Mouse (Mus musculus) forebrain, embryonic 12.5 days (tissue): ENCODE results near the gene Lima1. TPM values are rescaled to one million over a fixed set of nuclear protein-coding genes. Genes with fewer than 3 reads are reported as not detected.
"Not testable (repeated sequence)": the region's sequence is repeated elsewhere in the genome, so short reads cannot be mapped to it uniquely, and the experiment has no call there.

Experiments
- ATAC-seq: fragments of 200-750 bp; cut with Nextera tagmentation; 2 replicates; pipeline ENCODE4 v1.8.0; 2017; ENCODE audit warnings: moderate TSS enrichment; ENCODE audit not compliant: low FRiP score
- H3K27ac ChIP-seq: fragments of 300-500 bp; sonication (generic); 2 replicates; pipeline ENCODE4 v1.5.1; 2016; ENCODE audit warnings: mild to moderate bottlenecking
- H3K27me3 ChIP-seq: fragments of 300-500 bp; sonication (generic); 2 replicates; pipeline ENCODE4 v1.6.1; 2016; ENCODE audit warnings: mild to moderate bottlenecking
- H3K36me3 ChIP-seq: fragments of 300-500 bp; sonication (generic); replicated peaks from 2 replicates; pipeline ENCODE4 v1.6.1; 2016; ENCODE audit warnings: mild to moderate bottlenecking
- H3K4me1 ChIP-seq: fragments of 300-500 bp; sonication (generic); 2 replicates; pipeline ENCODE4 v1.6.1; 2016
- H3K4me2 ChIP-seq: fragments of 300-500 bp; sonication (generic); 2 replicates; pipeline ENCODE4 v1.6.1; 2016; ENCODE audit warnings: mild to moderate bottlenecking, moderate library complexity
- H3K4me3 ChIP-seq: fragments of 300-500 bp; sonication (generic); replicated peaks from 2 replicates; pipeline ENCODE4 v1.5.1; 2016; ENCODE audit warnings: mild to moderate bottlenecking
- H3K9ac ChIP-seq: fragments of 300-500 bp; sonication (generic); 2 replicates; pipeline ENCODE4 v1.6.1; 2016; ENCODE audit warnings: mild to moderate bottlenecking
- H3K9me3 ChIP-seq: fragments of 300-500 bp; sonication (generic); 2 replicates; pipeline ENCODE4 v1.6.1; 2016
- WGBS: fragments of 180-500 bp; shearing (Covaris S2); methylation state at CpG from one replicate; pipeline ENCODE4 v1.1.7; 2016; 5-methylcytosine and 5-hydroxymethylcytosine counted together
- polyA plus RNA-seq: library from polyadenylated mRNA; unstranded; fragments of >200 nt; fragmentation: Nextera tagmentation; extraction: Ambion mirVana; gene quantifications from 2 replicates; pipeline ENCODE4 v1.2.1, GENCODE M21; 2016

Gene Lima1
- polyA plus RNA-seq, 1 experiment from 2014 or later, result 41.0 TPM

- Histone ChIP-seq H3K36me3 (no peaks in the 10 kb centered on the region), H3K27me3 (no peaks in the 10 kb centered on the region), H3K27ac (no peak overlapping the region), H3K4me1 (peaks cover 17% of the 10 kb centered on the region), H3K9ac (no peak overlapping the region), H3K4me2 (no peak overlapping the region), H3K4me3 (no peak overlapping the region), H3K9me3 (no peaks in the 10 kb centered on the region)
- no peak for ATAC-seq
- 85% methylated on average over 3 of the region's 3 CpGs for WGBS
Measured at GRCm38 (mm10) chr15:99825211-99825610, 50.0 kb downstream of the Lima1 start.

- no peaks in the 10 kb centered on the region for H3K36me3 ChIP-seq
- H3K4me3 ChIP-seq, result no peak overlapping the region
- H3K4me1 ChIP-seq, result peaks cover 34% of the 10 kb centered on the region
- H3K4me2 ChIP-seq, result no peak overlapping the region
- ATAC-seq, result no peak
- WGBS, result 73% methylated on average over 8 of the region's 8 CpGs
- H3K9me3 ChIP-seq, result no peaks in the 10 kb centered on the region
- H3K9ac ChIP-seq, result no peak overlapping the region
- no peak overlapping the region for H3K27ac ChIP-seq
- no peaks in the 10 kb centered on the region for H3K27me3 ChIP-seq
Measured at GRCm38 (mm10) chr15:99823322-99823898, 51.8 kb downstream of the Lima1 start.

GRCm38 (mm10) chr15:99822501-99822900 is 52.8 kb downstream of the Lima1 start:
- ATAC-seq, H3K27ac ChIP-seq, H3K4me3 ChIP-seq, H3K4me2 ChIP-seq, H3K9ac ChIP-seq, H3K36me3 ChIP-seq, H3K27me3 ChIP-seq, H3K9me3 ChIP-seq: not testable (repeated sequence)
- 87% methylated on average over 13 of the region's 13 CpGs for WGBS
- H3K4me1 ChIP-seq, result peaks cover 41% of the 10 kb centered on the region

GRCm38 (mm10) chr15:99819621-99820279 is 55.5 kb downstream of the Lima1 start:
- Histone ChIP-seq H3K9ac (peak overlapping the region; percentile 47), H3K27ac (peak overlapping the region; percentile 95), H3K4me1 (peaks cover 40% of the 10 kb centered on the region), H3K27me3 (no peaks in the 10 kb centered on the region), H3K9me3 (no peaks in the 10 kb centered on the region), H3K4me2 (peak overlapping the region; percentile 35), H3K4me3 (peak overlapping the region; percentile 21), H3K36me3 (peaks cover 5% of the 10 kb centered on the region; the same call in 1 of the 2 replicates)
- no peak for ATAC-seq
- 65% methylated on average over 14 of the region's 14 CpGs for WGBS

DNA sequence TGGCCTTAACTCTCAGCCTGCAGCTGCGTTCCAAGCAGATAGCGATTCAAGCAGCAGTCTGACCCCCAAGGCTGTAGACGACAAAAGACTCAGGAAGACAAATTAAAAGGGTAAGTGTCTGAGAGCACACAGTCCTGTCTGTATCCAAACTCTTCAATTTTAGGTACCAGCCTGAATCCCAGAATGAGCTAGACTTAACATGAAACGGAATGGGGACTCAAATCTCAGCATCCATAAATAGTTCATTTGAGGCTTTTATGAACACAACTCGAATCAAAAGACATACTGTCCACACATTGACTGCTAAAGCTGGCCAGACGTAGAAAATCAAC is 56.2 kb downstream of the Lima1 start:
- Histone ChIP-seq H3K27me3 (no peaks in the 10 kb centered on the region), H3K4me2 (peak overlapping the region; percentile 35), H3K4me3 (peak overlapping the region; percentile 21), H3K4me1 (peaks cover 40% of the 10 kb centered on the region), H3K36me3 (peaks cover 5% of the 10 kb centered on the region; the same call in 1 of the 2 replicates), H3K9ac (peak overlapping the region; percentile 47), H3K27ac (peak overlapping the region; percentile 95), H3K9me3 (no peaks in the 10 kb centered on the region)
- ATAC-seq, result no peak; the same call in 1 of the 2 replicates
- 30% methylated on average over 6 of the region's 6 CpGs for WGBS

DNA sequence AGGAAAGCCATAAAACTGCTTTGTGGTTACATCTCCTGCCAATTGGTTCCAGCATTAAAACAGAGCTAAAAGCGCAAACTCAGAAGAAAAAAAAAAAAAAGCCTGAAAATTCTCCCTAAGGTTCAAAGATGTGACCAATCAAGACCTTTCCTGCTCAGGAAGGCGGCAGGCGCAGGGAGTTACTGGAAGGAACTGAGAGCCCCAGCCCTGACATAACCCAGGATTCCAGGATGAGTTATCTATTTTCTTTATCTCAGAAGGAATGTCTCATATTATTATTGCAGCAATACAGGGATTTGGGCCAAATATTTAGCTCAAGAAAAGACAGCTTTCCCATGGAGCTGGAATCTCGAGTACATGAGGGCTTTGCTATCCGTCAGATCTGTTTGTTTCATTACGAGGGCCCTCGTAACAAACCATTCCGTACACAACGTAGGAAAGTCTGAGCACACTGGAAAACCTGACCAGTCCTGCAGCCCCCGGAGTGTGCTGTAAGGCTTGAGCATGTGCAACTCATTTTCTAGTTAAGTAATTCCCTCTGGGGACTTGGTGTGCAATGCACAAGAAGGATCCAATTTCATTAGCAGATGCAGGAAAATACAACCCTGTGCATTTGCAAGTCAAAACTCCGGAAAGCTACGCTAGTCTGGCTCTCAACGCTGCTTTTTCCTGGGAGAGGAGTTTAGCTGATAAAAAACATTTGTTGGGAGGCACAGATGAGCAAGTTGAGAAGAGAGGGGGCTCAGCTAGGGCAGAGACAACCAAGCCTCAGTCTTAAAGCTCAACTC is 56.7 kb downstream of the Lima1 start:
- peak overlapping the region; percentile 21 for H3K4me3 ChIP-seq
- no peaks in the 10 kb centered on the region for H3K27me3 ChIP-seq
- peak overlapping the region; percentile 35 for H3K4me2 ChIP-seq
- peak; percentile 75 for ATAC-seq
- WGBS, result 8% methylated on average over 13 of the region's 13 CpGs
- H3K9me3 ChIP-seq, result no peaks in the 10 kb centered on the region
- H3K9ac ChIP-seq, result peak overlapping the region; percentile 34; the same call in 1 of the 2 replicates
- H3K4me1 ChIP-seq, result peaks cover 40% of the 10 kb centered on the region
- peak overlapping the region; percentile 95 for H3K27ac ChIP-seq
- peaks cover 5% of the 10 kb centered on the region; the same call in 1 of the 2 replicates for H3K36me3 ChIP-seq

GRCm38 (mm10) chr15:99817343-99818235 is 57.7 kb downstream of the Lima1 start:
- H3K9ac ChIP-seq, result 0 out of 2 replicates have a peak overlapping the region, but pooled peaks have one; percentile 8
- no peak overlapping the region for H3K4me3 ChIP-seq
- peak overlapping the region; percentile 21; the same call in 1 of the 2 replicates for H3K4me2 ChIP-seq
- H3K27ac ChIP-seq, result peak overlapping the region; percentile 95
- no peaks in the 10 kb centered on the region for H3K27me3 ChIP-seq
- WGBS, result 18% methylated on average over 8 of the region's 8 CpGs
- peaks cover 40% of the 10 kb centered on the region for H3K4me1 ChIP-seq
- peak; percentile 77 for ATAC-seq
- H3K9me3 ChIP-seq, result no peaks in the 10 kb centered on the region
- H3K36me3 ChIP-seq, result peaks cover 5% of the 10 kb centered on the region; the same call in 1 of the 2 replicates

GRCm38 (mm10) chr15:99815999-99816398 is 59.3 kb downstream of the Lima1 start:
- WGBS, result 93% methylated on average over 4 of the region's 4 CpGs
- no peak for ATAC-seq

GRCm38 (mm10) chr15:99814554-99815260 is 60.5 kb downstream of the Lima1 start:
- H3K4me1 ChIP-seq, result peaks cover 27% of the 10 kb centered on the region
- H3K36me3 ChIP-seq, result peaks cover 5% of the 10 kb centered on the region; the same call in 1 of the 2 replicates
- no peaks in the 10 kb centered on the region for H3K27me3 ChIP-seq
- no peak overlapping the region for H3K4me3 ChIP-seq
- no peak overlapping the region for H3K27ac ChIP-seq
- no peak overlapping the region for H3K4me2 ChIP-seq
- ATAC-seq, result no peak
- 94% methylated on average over 24 of the region's 24 CpGs for WGBS
- no peak overlapping the region for H3K9ac ChIP-seq
- no peaks in the 10 kb centered on the region for H3K9me3 ChIP-seq

More at GRCm38 (mm10) chr15:99815999-99816398, 59.3 kb downstream of the Lima1 start:
- Histone ChIP-seq H3K9ac (no peak overlapping the region), H3K4me2 (no peak overlapping the region), H3K9me3 (no peaks in the 10 kb centered on the region), H3K4me1 (peaks cover 37% of the 10 kb centered on the region), H3K27me3 (no peaks in the 10 kb centered on the region), H3K4me3 (no peak overlapping the region), H3K27ac (no peak overlapping the region), H3K36me3 (peaks cover 5% of the 10 kb centered on the region; the same call in 1 of the 2 replicates)

DNA sequence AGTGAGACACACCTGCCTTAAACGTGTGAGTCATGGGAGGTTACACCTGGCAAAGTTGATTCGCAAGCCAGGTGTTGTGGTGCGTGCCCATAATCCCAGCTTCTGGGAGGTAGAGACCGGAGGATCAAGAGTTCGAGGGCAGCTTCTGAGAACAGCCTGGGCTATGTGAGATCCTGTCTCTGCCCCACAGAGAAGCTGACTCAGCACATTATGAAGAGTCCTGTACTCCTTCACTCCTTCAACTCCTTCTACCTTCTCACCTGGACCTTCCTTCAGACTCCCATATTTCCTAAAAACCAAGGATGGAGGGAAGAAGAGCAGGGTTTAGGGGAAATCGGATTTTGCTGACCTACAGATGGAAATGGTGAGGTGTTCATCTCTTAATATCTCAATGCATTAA is 61.6 kb downstream of the Lima1 start:
- Histone ChIP-seq H3K4me1 (peaks cover 23% of the 10 kb centered on the region), H3K4me2 (no peak overlapping the region), H3K27me3 (no peaks in the 10 kb centered on the region), H3K36me3 (peaks cover 5% of the 10 kb centered on the region; the same call in 1 of the 2 replicates), H3K9ac (no peak overlapping the region), H3K27ac (no peak overlapping the region), H3K4me3 (no peak overlapping the region), H3K9me3 (no peaks in the 10 kb centered on the region)
- WGBS, result 96% methylated on average over 6 of the region's 6 CpGs
- no peak for ATAC-seq

DNA sequence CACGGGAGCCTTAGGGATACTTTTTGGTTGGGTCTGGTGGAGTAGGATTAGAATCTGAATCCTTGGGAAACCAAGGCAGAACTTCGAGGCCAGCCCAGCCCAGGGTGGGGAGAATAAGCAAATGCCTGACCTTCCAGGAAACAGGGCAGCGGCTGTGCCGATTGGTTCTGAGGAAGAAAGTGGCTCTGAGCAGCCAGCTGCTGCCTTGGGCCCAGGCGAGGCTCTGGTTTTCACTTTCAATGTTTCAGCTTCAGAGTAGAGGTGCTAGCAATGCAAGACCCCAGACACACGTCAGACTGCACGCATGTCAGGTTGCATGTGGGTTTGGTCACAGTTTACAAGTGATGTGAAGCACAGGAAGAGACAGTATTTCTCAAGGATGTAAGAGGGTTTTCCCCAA is 63.2 kb downstream of the Lima1 start:
- WGBS, result 74% methylated on average over 7 of the region's 7 CpGs
- Histone ChIP-seq H3K27me3 (no peaks in the 10 kb centered on the region), H3K4me2 (no peak overlapping the region), H3K36me3 (peaks cover 5% of the 10 kb centered on the region; the same call in 1 of the 2 replicates), H3K9ac (no peak overlapping the region), H3K9me3 (no peaks in the 10 kb centered on the region), H3K4me3 (no peak overlapping the region), H3K27ac (peak overlapping the region; percentile 42), H3K4me1 (peaks cover 23% of the 10 kb centered on the region)
- ATAC-seq, result no peak
